Mouse (Mus musculus) forebrain, embryonic 13.5 days (tissue): ENCODE results near the gene AC140267.1. TPM values are rescaled to one million over a fixed set of nuclear protein-coding genes. Genes with fewer than 3 reads are reported as not detected.

ENCODE experiments used
- ATAC-seq: fragments of 200-750 bp; cut with Nextera tagmentation; 2 replicates; pipeline ENCODE4 v1.8.0; 2017
- H3K27ac ChIP-seq: fragments of 300-500 bp; sonication (generic); 2 replicates; pipeline ENCODE4 v1.5.1; 2015; ENCODE audit warnings: inconsistent platforms, mild to moderate bottlenecking, moderate library complexity
- H3K27me3 ChIP-seq: fragments of 300-500 bp; sonication (generic); 2 replicates; pipeline ENCODE4 v1.6.1; 2015; ENCODE audit warnings: mild to moderate bottlenecking, inconsistent platforms
- H3K36me3 ChIP-seq: fragments of 300-500 bp; sonication (generic); 2 replicates; pipeline ENCODE4 v1.6.1; 2015; ENCODE audit warnings: mild to moderate bottlenecking, inconsistent platforms; ENCODE audit not compliant: poor library complexity, severe bottlenecking
- H3K4me1 ChIP-seq: fragments of 300-500 bp; sonication (generic); 2 replicates; pipeline ENCODE4 v1.6.1; 2015; ENCODE audit warnings: inconsistent platforms
- H3K4me2 ChIP-seq: fragments of 300-500 bp; sonication (generic); 2 replicates; pipeline ENCODE4 v1.6.1; 2015; ENCODE audit warnings: inconsistent platforms, mild to moderate bottlenecking, moderate library complexity
- H3K4me3 ChIP-seq: fragments of 300-500 bp; sonication (generic); 2 replicates; pipeline ENCODE4 v1.5.1; 2015; ENCODE audit warnings: mild to moderate bottlenecking, inconsistent platforms
- H3K9ac ChIP-seq: fragments of 300-500 bp; sonication (generic); 2 replicates; pipeline ENCODE4 v1.6.1; 2015; ENCODE audit warnings: mild to moderate bottlenecking, inconsistent platforms
- H3K9me3 ChIP-seq: fragments of 300-500 bp; sonication (generic); replicated peaks from 2 replicates; pipeline ENCODE4 v1.6.1; 2016; ENCODE audit warnings: inconsistent platforms
- WGBS: fragments of 180-500 bp; shearing (Covaris S2); methylation state at CpG from one replicate; pipeline ENCODE4 v1.1.7; 2015; 5-methylcytosine and 5-hydroxymethylcytosine counted together
- polyA plus RNA-seq: library from polyadenylated mRNA; unstranded; fragments of >200 nt; fragmentation: Nextera tagmentation; extraction: Ambion mirVana; gene quantifications from 2 replicates; pipeline ENCODE4 v1.2.1, GENCODE M21; 2015

The AC140267.1 gene
- polyA plus RNA-seq, 1 experiment from 2014 or later = 2.7 TPM

DNA sequence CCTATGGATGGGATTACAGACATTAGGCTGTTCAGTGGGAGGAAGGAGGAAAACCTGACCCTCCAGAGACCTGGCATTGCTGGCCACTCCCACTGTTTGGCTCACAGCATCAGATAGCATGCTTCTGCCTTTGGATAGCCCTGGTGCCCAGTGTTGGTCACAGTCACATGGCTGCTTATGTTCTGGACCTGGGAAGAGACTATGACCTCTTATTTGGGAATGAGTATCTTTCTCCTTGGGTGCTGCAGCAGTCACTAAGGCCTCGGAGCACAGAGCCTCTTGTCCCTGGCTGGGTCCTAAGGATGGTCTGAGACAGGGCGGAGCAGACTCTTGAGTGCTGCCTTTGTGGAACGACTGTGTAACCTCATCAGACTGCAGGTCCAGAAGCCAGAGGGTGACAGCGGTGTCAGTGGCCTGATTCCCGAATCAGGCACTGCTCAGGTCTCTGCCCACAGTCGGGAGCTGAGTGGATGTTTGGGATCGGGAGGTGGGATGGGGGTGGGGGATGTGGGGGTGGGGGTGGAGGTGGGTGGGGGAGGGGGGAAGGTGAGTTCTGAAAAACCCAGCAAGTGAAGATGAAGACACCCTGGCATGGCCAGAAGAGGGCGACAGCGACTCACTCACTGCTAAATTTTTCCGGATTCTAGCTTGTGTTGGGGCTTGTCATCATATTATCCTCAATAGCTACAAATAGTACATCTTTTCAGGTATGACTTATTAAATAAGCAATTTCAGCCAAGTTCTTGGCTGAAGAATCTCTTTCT is 19.7 kb upstream of the AC140267.1 start:
- 24% methylated on average over 8 of the region's 10 CpGs for WGBS
- no peaks in the 10 kb centered on the region for H3K27me3 ChIP-seq
- H3K9me3 ChIP-seq = no peaks in the 10 kb centered on the region
- peaks cover 27% of the 10 kb centered on the region for H3K36me3 ChIP-seq
- H3K4me1 ChIP-seq = no peaks in the 10 kb centered on the region
- H3K27ac ChIP-seq = no peak overlapping the region
- H3K9ac ChIP-seq = no peak overlapping the region
- no peak for ATAC-seq
- no peak overlapping the region for H3K4me2 ChIP-seq
- H3K4me3 ChIP-seq = no peak overlapping the region

DNA sequence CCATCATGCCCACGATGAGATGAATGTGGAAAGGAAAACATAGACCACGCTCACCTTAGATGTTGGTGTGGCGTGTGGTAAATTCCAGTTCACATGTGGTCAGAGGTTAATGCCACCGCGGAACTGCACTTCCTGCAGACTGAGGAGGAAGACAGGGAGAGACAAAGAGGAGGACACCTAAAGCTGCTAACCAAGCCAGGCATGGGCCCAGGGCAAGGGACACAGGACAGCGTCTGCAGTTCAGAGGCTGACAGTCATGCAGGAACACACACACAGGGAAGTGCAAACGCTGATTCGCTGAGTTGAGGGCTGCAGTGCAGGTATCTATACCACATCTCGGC is 19.2 kb upstream of the AC140267.1 start:
- H3K4me1 ChIP-seq = no peaks in the 10 kb centered on the region
- no peak for ATAC-seq
- no peak overlapping the region for H3K27ac ChIP-seq
- H3K27me3 ChIP-seq = no peaks in the 10 kb centered on the region
- WGBS = 72% methylated on average over 9 of the region's 9 CpGs
- no peak overlapping the region for H3K4me2 ChIP-seq
- H3K9me3 ChIP-seq = no peaks in the 10 kb centered on the region
- peaks cover 22% of the 10 kb centered on the region for H3K36me3 ChIP-seq
- H3K4me3 ChIP-seq = no peak overlapping the region
- H3K9ac ChIP-seq = no peak overlapping the region

DNA sequence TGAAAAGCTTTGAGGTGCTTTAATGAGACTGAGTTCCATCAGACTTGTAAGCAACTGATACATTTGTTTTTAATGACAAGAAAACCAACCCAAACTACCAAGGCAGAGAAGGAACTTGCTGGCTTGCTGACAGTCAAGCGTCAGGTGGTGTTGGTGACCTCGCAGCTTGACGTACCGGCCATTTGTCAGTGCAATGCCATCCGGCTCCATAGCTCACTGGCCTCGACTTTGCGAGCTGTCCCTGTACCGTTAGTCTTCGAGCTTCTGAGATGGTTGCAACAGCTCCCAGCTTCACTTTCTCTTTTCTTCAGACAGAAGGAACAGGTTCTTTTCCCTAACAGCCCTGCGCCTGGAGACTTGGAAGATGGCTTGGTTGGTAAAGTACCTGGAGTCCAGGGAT is 18.2 kb upstream of the AC140267.1 start:
- no peak for ATAC-seq

DNA sequence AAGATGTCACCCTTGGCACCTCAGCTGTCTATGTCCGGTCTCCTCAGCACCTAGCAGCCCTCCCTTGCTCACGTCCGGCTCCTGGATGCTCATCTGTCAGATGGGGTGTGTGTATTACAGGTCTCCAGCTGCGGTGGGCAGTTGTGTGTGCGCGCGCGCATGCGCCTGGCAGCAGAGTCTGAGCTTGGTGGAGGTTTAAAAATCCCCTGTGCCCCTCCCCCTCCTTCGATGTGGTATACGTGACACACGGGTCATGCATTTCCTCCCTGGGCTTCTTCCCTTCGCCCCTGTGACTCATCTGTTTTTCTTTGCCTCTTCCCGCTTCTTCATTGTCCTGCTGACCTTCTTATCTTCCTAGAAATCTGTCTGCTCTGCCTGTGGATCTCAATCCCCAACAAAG is 16.4 kb upstream of the AC140267.1 start:
- H3K27me3 ChIP-seq = no peaks in the 10 kb centered on the region
- peak overlapping the region; percentile 5; the same call in 1 of the 2 replicates for H3K4me2 ChIP-seq
- H3K4me3 ChIP-seq = no peak overlapping the region
- H3K9ac ChIP-seq = no peak overlapping the region
- no peak for ATAC-seq
- H3K4me1 ChIP-seq = no peaks in the 10 kb centered on the region
- no peaks in the 10 kb centered on the region for H3K36me3 ChIP-seq
- no peaks in the 10 kb centered on the region for H3K9me3 ChIP-seq
- WGBS = 68% methylated on average over 14 of the region's 14 CpGs
- no peak overlapping the region for H3K27ac ChIP-seq

More for the DNA sequence above, 18.2 kb upstream of the AC140267.1 start:
- peaks cover 12% of the 10 kb centered on the region; the same call in 1 of the 2 replicates for H3K36me3 ChIP-seq
- no peaks in the 10 kb centered on the region for H3K4me1 ChIP-seq
- H3K4me2 ChIP-seq = no peak overlapping the region
- H3K4me3 ChIP-seq = no peak overlapping the region
- no peaks in the 10 kb centered on the region for H3K27me3 ChIP-seq
- no peak overlapping the region for H3K9ac ChIP-seq
- 93% methylated on average over 10 of the region's 10 CpGs for WGBS
- no peak overlapping the region for H3K27ac ChIP-seq
- H3K9me3 ChIP-seq = no peaks in the 10 kb centered on the region

DNA sequence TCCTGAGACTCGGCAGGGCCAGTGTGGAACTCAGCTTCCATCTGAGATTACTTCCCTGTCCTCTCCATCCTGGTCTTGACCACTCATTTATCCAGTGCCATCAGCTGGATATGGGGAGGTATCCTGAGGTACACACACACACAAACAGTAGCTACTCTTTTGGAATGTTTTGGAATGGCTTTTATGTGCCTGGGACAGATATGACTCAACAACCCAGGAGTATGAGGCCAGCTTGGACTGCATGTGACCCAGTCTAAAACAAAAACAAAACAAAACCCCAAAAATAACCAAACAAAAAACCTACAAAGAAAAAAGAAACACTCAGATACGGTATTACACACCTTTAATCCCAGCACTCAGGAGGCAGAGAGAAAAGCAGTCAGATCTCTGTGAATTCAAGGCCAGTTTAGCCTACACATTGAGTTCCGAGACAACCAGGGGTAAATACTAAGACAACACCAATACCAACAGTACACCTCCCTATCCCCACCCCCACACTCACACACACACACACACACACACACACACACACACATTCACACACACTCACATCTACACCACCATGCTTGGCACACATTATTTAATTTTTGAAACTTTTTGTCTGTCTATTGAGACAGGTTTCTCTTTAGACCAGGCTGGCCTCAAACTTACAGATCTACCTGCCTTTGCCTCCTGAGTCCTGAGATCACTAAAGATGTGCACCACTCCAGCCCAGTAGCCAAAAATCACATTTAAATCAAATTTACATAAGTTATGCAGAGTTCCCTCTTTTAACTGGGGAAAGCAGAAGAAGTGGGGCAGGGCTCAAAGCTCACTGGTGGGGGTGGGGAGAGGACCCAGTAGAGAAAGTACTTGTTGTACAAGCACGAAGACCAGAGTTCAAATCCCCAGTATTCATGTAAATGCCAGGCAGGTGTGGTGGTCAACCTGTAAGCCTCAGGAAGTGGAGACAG is 15.7 kb upstream of the AC140267.1 start:
- Histone ChIP-seq H3K4me2 (no peak overlapping the region), H3K4me3 (no peak overlapping the region), H3K9ac (no peak overlapping the region), H3K4me1 (no peaks in the 10 kb centered on the region), H3K27me3 (no peaks in the 10 kb centered on the region), H3K9me3 (no peaks in the 10 kb centered on the region), H3K27ac (no peak overlapping the region), H3K36me3 (no peaks in the 10 kb centered on the region)
- WGBS = 78% methylated on average over 4 of the region's 4 CpGs
- ATAC-seq = no peak

DNA sequence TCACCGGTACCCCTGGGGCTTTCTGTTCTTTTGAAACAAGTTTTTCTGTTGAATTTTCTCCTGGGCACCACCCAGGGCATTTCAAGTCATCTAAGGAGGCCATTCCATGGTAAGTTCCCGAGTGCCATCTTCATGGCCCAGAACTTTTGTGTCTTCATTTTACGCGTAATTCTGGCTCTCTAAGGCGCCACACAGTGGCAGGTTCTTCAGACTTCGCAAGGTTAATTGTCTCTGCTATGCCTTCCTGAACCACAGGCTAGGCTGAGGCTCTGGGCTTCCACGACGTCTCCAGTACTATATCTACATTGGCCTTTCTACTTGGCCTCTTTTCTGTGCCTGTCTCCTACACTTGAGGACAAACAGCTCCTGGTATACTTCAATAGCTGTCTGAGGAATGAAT is 14.6 kb upstream of the AC140267.1 start:
- no peaks in the 10 kb centered on the region for H3K36me3 ChIP-seq
- WGBS = 66% methylated on average over 8 of the region's 8 CpGs
- H3K4me3 ChIP-seq = no peak overlapping the region
- no peak for ATAC-seq
- H3K27me3 ChIP-seq = no peaks in the 10 kb centered on the region
- H3K4me2 ChIP-seq = no peak overlapping the region
- H3K9ac ChIP-seq = no peak overlapping the region
- H3K9me3 ChIP-seq = no peaks in the 10 kb centered on the region
- H3K27ac ChIP-seq = no peak overlapping the region
- H3K4me1 ChIP-seq = no peaks in the 10 kb centered on the region

DNA sequence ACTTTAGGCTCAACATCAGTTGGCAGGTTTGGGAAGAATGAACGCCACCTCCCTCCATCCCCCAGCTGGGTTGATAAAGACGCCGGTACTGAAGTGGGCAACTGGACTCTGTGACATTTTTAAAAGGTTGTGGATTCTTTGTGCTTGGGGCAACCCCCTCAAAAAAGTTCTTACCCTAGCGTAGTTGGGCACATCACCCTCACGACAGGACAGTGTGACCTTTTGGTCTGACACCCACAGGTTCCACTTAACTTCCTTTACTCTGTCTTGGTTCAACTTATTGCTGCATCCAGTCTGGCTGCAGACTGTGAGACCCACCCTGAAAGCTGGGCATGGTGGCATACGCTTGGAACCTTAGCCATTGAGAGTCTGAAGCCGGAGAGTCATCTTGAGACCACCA is 11.9 kb upstream of the AC140267.1 start:
- no peak for ATAC-seq
- H3K9ac ChIP-seq = no peak overlapping the region
- H3K36me3 ChIP-seq = no peaks in the 10 kb centered on the region
- no peak overlapping the region for H3K4me3 ChIP-seq
- H3K4me2 ChIP-seq = no peak overlapping the region
- H3K4me1 ChIP-seq = peaks cover 8% of the 10 kb centered on the region; the same call in 1 of the 2 replicates
- WGBS = 88% methylated on average over 7 of the region's 7 CpGs
- H3K27me3 ChIP-seq = no peaks in the 10 kb centered on the region
- H3K27ac ChIP-seq = no peak overlapping the region
- H3K9me3 ChIP-seq = no peaks in the 10 kb centered on the region

DNA sequence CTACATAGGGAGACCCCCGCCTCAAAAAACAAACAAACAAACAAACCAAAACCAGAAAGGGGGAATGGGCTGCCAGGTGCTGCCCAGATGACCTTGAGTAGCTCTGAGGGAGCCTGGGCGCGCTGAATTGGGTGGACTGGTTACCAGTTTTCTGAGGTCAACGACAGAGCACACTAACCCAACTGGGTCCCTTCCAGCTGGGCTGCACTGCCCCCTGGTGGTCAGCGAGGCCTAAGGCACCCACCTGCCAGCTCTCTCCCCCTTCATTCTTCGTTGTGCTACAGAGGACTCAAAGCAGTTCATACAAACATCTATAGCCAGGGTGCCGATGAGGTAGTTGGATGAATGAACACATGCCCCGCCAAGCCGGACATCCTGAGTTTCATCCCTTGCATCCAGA is 10.4 kb upstream of the AC140267.1 start:
- 20% methylated on average over 9 of the region's 9 CpGs for whole genome bisulfite sequencing
- Histone ChIP-seq H3K4me3 (no peak overlapping the region), H3K9ac (no peak overlapping the region), H3K4me2 (no peak overlapping the region), H3K36me3 (no peaks in the 10 kb centered on the region), H3K27ac (no peak overlapping the region), H3K27me3 (no peaks in the 10 kb centered on the region), H3K4me1 (peaks cover 8% of the 10 kb centered on the region; the same call in 1 of the 2 replicates), H3K9me3 (no peaks in the 10 kb centered on the region)
- no peak for ATAC-seq

DNA sequence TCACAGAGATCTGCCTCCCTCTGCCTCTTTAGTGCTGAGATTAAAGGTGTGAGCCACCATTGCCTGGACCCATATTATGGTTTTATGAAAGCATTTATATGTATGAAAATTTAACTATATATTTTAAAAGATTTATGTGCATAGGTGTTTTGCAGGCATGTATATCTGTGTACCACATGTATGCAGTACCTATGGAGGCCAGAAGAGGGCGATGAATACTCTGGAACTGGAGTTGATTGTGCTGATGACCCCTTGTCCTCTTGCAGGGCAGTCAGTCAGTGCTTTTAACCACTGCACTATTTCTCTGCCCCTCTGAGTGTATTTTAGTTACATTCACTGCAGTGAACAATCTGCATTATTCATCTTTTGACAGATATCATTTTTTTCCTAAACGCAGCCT is 9.8 kb upstream of the AC140267.1 start:
- H3K4me3 ChIP-seq = no peak overlapping the region
- H3K9me3 ChIP-seq = no peaks in the 10 kb centered on the region
- H3K4me2 ChIP-seq = no peak overlapping the region
- no peaks in the 10 kb centered on the region for H3K27me3 ChIP-seq
- H3K36me3 ChIP-seq = no peaks in the 10 kb centered on the region
- H3K27ac ChIP-seq = no peak overlapping the region
- WGBS = 51% methylated on average over 2 of the region's 2 CpGs
- H3K4me1 ChIP-seq = peaks cover 8% of the 10 kb centered on the region; the same call in 1 of the 2 replicates
- no peak overlapping the region for H3K9ac ChIP-seq
- no peak for ATAC-seq

DNA sequence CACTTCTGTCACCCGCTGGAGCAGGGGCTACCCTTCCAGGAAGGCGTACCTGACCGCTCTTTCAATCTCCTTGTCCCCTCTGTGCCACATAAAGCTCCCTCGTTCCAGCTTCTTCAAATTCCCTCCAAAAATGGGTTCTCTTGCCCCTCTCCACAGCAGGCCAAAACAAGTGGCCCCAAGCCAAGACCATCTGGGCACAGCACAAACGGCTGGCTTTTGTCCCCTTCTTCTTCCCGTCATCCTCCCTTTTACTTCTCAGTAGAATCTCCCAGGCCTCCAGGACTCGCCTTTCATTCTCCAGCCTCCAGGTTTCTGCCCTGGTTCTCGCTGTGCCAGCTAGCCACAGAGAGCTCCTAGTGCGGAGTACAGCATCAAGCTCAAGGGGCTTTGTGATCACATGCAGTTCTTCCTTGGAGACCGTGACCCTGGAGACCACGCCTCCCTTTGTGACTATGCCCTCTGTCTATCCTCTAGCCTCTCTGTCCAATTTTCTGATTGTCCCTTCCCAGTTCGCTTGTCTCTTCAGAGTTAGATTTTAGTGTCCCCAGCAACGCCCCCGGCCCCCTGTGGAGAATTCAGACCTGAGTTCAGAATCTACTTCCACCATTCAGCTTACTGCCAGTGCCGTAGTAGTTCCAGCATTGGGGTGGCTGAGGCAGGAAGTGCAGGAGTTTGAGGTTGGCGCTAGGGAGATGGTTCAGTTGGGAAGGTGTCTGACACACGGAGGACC is 7.4 kb upstream of the AC140267.1 start:
- no peak overlapping the region; the same call in 1 of the 2 replicates for H3K27ac ChIP-seq
- 0 out of 2 replicates have a peak overlapping the region, but pooled peaks have one; percentile 0 for H3K9ac ChIP-seq
- no peaks in the 10 kb centered on the region for H3K27me3 ChIP-seq
- WGBS = 67% methylated on average over 17 of the region's 17 CpGs
- H3K9me3 ChIP-seq = no peaks in the 10 kb centered on the region
- peaks cover 9% of the 10 kb centered on the region; the same call in 1 of the 2 replicates for H3K4me1 ChIP-seq
- no peak for ATAC-seq
- no peak overlapping the region for H3K4me2 ChIP-seq
- no peaks in the 10 kb centered on the region for H3K36me3 ChIP-seq
- no peak overlapping the region for H3K4me3 ChIP-seq

DNA sequence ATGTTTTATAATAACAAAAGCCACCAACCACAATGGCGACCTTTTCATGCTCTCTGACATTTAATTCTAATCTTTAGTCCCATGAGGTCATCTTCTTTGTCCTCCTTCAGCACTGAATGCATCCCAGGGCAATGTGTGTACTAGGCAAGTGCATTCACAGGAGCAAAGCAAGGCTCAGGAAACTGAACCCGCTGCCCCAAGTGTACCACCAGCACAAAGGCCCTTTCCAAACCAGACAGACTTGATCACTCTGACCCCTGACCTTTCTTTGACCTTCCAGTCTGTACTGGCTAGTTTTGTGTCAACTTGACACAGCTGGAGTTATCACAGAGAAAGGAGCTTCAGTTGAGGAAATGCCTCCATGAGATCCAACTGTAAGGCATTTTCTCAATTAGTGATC is 3.3 kb upstream of the AC140267.1 start:
- H3K9ac ChIP-seq = no peak overlapping the region
- WGBS = 51% methylated on average over 2 of the region's 2 CpGs
- peaks cover 22% of the 10 kb centered on the region for H3K4me1 ChIP-seq
- H3K9me3 ChIP-seq = no peaks in the 10 kb centered on the region
- H3K4me2 ChIP-seq = no peak overlapping the region
- no peak overlapping the region for H3K27ac ChIP-seq
- no peak for ATAC-seq
- no peaks in the 10 kb centered on the region for H3K27me3 ChIP-seq
- peaks cover 19% of the 10 kb centered on the region for H3K36me3 ChIP-seq
- no peak overlapping the region for H3K4me3 ChIP-seq

DNA sequence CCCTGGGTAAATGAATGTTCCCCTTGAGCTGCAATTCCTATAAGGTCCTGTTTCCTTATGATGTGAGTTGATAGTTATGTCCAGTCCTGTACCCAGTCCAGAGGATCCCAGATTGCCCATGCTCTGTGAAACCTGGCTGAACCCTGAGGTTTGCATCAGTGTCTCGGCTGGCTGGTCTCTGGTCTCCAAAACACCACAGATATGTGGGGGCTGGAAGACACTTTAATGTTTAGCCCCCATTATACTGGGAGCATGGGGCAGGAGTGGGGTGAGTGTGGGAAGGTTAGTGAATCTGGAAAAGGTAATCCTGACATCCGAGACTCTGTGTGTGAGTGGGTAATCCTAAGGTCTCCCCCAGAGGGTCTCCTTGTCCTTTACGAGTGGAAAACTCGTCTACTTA is 2.6 kb upstream of the AC140267.1 start:
- Histone ChIP-seq H3K4me3 (peak overlapping the region; percentile 93; the same call in 1 of the 2 replicates), H3K4me1 (peaks cover 19% of the 10 kb centered on the region), H3K27me3 (no peaks in the 10 kb centered on the region), H3K36me3 (peaks cover 25% of the 10 kb centered on the region), H3K9ac (no peak overlapping the region), H3K27ac (peak overlapping the region; percentile 81; the same call in 1 of the 2 replicates), H3K4me2 (peak overlapping the region; percentile 75), H3K9me3 (no peaks in the 10 kb centered on the region)
- ATAC-seq = no peak
- WGBS = 67% methylated on average over 4 of the region's 4 CpGs
